Mouse (Mus musculus): ENCODE measurements at regions not wholly inside any gene's neighbourhood (a gene's known extent, or its start where the extent isn't known, plus 50 kb on each side); places are given as distances from the start of the nearest gene placed in this dataset.

- TF ChIP-seq CTCF (IDR thresholded peaks at IDR 0.05) (no peak), EP300 (IDR thresholded peaks at IDR 0.05; ENCODE audit: insufficient read depth, low read depth, low read length) (no peak), POLR2A (IDR thresholded peaks at IDR 0.05; ENCODE audit: insufficient read depth, low read depth, low read length) (no peak)
Measured at GRCm38 (mm10) chr17:88159212-88159668, 94.1 kb upstream of the Fbxo11 start.
